Mouse (Mus musculus) kidney, postnatal 14 days (tissue): ENCODE measurements at regions not wholly inside any gene's neighbourhood (a gene's known extent, or its start where the extent isn't known, plus 50 kb on each side); places are given as distances from the start of the nearest gene placed in this dataset.

Experiments used
- DNase-seq: peaks from one replicate; pipeline ENCODE4 v3.0.0; 2022; ENCODE audit warnings: mixed read lengths

DNA sequence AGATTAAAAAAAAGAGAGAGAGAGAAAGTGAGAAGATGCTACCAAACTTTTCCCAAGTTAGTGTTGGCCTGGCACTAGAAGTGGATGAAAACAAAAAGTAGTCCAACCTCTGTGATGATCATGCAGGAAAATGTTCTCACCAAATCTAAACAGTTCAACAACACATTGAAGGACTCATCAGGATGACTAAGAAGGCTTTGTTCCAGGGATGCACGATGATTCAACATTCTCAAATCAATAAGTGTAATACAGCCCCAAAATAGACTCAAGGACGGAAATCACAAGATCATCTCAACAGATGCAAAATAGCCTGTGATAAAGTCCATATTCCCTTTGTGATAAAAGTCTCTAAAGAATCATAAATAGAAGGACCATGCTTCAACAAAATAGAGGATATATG, 106.3 kb downstream of the Cysltr2 start:
- no peak for DNase-seq

DNA sequence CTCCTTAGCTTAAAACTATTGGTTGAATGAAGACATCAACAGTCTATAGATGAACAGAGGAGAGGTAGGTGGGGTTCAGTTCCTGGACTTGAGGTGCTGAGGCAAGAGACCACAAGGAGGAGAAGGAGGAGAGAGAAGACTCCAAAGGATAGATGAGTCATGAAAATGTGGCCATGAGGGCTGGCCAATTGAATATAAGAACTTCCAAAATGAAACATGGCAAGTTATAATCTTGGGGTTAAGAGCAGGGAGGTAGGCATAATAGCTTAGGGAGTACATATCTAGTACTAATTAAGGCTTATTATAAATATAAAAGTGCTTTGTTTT, 109.9 kb downstream of the Cysltr2 start:
- no peak for DNase-seq

DNA sequence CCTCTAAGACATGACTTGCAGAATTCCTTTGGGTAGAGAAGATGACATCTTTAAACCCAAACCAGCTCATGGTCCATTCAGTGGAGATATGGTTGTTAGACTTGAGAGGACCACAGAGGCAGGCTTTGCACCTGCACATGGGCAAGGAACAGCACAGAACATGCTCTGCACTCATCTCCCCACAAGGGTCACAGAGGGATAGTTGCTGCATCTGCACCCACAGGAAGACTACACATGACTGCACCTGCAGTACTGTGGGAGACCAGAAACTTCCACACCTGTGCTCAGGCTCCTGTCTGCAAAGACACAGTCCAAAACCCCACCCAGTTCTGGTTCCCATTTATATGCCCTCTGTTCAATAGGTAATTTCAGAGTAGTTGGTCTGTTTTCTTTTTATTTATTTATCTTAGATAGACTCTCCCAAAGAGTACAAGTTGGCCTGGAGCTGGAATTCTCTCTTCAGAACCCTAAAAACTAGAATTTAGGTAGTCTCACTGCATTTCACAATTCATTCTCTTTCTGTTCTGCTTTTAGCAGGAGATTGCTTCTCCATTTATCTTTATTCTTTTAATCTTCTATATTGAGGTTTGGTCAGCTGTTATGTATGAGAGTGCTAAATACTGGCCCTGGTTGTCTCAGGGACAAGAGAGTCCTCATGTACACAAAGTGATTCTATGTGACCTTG, 110.4 kb downstream of the Cysltr2 start:
- no peak for DNase-seq

DNA sequence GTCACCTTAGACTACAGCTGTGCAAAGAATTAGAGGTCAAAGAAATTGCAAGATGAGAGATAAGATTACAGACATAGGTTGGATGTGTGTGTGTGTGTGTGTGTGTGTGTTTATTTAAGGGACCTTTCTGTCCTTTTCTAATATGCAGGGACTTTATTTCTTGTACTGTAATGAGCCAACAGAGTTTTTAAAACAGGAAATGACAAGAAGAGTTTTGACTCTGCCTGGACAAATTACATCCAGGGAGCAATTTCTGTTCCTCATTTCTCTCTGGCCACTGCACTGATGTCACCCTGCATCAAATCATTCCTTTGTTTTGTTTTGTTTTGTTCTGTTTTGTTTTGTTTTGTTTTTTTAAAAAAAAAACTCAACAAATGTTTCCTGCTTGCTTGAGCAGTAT, 115.3 kb downstream of the Cysltr2 start:
- DNase-seq, result no peak

DNA sequence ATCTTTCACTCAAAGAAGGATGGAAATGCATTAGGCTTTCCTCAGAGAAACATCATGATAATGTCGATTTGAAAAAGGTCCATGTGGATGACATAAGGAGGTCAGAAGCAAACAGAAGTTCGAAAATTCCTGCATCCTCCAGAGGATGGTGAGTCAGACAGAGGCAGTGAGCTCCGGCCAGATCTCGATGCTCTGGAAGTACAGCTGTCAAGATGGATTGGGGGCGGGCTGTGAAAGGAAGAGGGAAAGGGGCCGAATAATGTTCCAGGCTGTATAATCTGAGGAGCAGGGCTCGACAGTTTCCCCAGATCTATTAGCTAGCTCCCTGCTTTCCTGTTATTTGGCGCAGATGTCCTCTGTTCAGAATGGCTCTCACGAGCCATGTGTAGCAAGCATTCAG, 116.6 kb downstream of the Cysltr2 start:
- DNase-seq, result no peak

DNA sequence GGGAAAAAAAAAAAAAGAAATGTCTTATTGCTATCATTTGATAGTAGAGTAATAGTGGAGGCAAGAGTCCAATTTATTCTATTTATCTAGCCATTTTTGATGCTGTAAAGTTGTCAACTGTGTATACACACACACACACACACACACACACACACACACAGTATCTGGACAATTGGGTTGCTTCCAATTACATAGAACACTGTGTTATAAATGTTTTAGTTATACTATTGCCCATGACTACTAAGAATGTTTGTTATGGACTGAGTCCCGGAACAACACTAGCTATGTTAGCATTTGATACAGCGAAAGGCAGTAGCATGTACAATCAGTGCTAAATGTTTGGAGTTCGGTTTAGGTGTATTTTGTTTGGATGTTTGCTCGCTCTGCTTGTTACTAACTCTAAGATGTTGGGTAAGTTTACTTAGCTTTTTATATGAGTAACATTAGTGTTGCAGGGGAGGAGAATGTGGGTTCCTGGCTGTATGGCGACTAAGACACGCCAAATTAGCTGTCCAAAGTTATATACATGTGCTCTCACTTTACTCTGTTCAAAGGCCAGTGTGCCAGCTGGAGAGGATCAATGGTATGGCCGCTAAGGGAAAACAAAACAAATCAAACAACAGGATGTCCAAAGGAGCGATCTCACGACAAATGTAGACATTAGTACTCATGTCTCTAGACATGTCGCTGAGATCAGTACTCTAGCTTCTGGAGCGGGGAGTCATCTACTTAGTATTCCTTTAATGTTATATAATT, 147.6 kb downstream of the Cysltr2 start:
- no peak for DNase-seq

DNA sequence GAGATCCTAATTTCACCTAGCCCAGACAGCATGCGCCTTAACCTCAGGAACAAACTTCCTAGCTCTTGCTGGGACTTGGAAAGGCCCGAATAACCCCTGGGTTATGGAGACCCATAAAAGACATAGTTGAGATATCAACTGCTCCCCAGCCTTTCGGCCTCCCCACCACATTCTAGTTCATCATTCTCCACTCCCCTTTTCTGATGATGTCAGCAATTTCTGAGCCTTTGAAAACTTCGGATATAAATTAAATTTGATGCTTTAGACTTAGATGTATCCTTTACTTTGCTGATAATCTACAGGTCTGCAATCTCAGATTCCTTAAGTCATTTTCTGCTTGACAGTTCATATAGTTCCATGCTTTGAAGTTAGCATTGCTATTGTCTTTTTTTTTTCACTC, 149.3 kb downstream of the Cysltr2 start:
- DNase-seq, result no peak

DNA sequence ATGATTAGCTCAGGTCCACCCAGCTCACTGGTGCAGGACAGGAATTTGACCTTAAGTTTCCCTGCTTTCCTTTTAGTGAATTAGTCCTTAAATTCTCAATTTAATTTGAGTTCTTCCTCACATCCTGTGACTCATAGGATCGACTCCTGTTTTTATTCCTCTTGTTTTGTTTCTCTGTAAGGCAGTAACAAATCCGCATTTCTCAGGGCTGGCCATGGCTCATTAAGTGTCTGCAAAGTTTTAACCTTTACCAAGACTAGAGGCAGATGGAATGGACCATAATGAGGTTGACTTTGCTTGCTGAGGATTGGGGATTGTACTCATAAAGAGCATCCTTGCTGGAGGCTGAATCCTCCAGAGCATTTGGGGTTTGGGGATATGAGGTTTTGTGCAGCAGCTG, 156.6 kb downstream of the Cysltr2 start:
- no peak for DNase-seq

DNA sequence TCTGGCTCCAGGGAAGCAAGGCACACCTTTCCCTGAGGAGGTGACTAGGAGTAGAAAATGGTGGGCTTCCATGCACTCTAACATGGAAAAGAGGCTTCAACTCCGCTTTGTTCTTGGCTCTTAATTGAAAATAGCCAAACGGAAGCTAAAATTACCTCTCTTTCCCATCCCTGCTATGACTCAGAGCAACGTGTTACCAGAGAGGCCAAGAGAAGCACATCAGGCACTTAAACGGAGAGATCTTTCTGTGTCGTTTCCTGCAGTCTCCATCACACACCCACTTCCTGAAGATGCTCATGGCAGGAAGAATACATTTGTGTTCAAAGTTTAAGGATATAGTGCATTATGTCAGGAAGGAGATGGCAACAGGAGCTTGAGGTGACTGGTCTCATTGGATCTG, 159.3 kb downstream of the Cysltr2 start:
- DNase-seq, result no peak

DNA sequence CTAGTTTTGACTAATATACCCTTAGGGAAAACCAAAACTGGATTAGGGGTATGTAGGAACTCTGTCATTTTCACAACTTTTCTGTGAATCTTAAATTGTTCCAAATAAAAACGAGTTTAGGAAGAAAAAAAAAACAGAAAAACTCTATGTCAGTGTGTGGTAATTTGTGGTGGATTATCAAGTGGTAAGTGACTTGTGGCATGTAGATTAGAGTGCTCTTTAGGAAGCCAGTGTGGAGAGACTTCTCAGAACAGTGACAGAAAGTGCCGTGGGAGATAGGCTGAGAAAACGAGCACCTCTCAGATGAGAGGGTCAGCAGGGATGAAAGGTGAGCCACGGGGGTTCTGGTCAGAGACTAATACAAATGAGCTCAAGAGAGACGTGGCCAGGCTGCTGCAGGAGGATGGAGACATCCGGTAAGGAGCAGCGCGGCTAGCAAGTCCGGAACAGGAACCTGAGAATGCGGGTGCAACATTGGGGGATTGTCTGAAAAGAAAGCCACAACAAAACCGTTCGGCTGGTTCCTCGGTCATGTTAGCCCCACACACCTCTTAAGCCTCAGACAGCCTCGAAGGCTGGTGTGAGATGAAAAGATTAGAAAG, 161.3 kb downstream of the Cysltr2 start:
- DNase-seq, result no peak

DNA sequence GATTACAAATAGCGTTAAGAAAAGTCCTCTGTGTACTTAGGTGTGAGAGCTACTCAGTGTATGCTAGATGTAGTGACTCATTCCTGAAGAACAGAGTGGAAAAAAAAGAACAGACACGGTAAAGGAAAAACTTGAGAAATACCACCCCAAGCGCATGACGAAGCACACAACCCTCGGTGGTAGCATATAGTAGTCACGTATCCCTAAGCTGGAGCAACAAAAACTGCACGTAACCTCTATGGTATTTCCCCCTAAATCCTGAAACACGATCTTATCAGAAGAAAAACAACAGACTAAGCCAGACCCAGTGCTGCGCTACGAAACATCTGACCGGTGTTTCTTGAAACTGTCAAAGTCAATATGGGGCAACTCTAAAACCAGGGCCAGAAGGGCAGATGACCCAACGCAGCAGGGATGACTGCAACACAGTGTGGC, 162.0 kb downstream of the Cysltr2 start:
- DNase-seq, result no peak

DNA sequence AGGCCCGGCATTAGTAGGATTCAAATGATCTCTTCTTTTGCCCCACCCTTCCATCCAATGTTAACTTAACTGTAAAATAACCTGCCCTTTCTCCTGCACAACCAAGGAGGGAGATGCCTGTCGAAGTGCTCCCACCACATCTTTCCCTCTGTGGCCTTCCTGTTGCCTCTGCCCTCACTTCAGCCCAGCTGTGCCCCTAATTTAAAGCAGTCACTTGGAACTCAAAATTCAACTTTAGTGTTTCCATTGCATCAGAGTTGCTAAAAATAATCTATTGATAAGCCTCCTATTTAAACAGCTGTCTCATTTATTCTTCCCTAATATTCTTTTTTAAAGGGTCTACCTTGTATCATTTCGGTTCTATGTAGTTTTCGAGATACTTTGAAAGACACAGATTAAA, 163.1 kb downstream of the Cysltr2 start:
- DNase-seq, result no peak

DNA sequence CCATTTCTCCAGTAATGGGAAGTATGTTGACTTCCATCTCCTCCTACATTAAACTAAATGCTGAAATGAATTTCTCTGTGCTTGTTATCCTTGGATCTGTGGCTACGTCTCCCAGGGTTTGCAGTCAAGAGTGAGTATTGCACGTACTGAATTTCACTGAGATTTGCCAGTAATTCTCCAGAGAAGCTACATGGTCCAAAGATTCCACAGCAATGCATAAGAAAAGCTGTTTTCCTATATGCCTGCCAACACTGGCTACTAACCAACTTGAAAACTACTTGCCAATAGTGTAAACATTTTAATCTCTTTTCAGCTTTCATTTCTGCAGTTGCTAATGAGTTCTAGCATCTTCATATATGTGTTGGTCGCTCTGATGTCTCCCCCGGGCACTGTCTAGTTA, 164.4 kb downstream of the Cysltr2 start:
- DNase-seq, result no peak

DNA sequence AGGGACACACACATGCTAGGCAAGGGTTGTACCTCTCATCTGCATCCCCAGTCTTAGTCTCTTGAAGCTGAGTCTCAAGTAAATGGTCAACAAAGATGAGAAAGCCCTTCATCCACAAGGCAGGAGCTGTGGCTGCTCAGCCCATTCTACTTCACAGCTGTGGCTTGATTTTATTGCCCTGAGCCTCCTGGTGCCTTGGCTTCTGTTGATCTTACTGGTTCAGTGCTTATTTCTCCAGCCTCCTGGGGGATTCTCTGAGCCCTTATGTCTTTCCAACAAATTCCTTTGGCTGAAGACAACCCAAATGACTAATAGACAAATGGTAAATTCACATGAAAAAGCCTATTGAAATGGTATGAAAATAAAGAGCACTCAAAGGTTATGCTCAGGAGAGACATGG, 167.3 kb upstream of the Fndc3a start:
- no peak for DNase-seq

DNA sequence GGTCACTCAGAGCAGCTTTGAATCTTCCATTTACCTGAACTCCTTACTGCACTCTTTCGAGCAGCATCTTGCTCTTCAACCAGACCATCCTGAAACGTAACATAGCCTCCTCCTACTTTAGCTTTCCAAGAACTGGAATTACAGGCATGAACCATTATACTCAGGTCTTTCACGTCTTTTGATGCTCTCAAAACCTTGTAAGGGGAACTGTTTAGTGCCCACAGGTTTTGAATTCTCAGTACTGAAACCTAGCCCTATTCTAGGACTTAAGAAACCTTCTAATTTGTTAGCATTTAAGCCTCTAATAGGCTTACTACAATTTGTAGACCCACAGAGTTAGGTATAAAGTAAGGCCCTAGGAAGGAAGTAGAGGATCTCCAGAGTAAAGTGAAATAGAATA, 163.7 kb upstream of the Fndc3a start:
- DNase-seq, result no peak

DNA sequence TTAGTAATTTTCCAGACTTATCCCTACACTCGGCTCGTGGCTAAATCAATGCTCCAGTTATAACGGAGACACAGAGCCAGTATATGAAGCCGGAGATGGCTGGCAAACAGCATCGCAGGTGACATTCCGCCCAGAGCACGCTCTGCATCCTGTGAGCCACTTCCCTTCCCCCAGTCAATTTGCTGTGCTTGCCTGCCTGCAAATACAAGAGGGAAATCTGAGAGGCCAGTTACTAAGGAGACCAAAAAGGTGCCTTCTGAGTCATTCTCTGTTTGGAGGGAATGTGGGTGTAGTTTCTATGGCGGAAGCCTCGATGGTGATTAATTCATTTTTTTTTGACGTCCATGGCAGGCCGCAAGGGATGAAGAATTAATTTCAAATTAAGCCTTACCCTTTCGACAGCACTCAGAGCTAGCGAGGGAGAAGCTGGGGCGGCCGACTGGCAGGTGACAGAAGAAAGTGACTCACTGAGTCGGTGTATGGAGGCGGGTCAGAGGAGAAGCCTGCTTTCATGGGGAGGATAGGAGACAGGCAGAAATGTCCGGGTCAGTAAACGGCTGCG, 159.5 kb upstream of the Fndc3a start:
- DNase-seq, result no peak

DNA sequence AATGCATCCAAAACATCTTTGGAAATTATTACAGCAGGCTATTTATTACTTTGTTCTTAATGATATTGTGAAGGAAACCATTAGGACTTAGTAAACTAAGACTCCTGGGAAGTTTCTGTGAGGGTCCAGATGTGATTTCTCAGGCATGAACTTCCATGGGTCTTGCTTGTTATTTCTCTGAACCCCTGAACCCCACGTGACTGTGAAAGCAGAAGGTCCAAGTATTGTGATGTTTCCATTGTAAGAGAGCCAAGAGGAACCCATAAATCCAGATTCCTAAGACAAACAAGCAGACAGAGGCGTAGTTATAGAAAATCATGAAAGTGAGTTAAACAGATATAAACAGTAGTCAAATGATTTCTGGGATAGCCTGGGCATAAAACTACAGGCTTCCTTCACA, 157.1 kb upstream of the Fndc3a start:
- DNase-seq, result peak; percentile 70

DNA sequence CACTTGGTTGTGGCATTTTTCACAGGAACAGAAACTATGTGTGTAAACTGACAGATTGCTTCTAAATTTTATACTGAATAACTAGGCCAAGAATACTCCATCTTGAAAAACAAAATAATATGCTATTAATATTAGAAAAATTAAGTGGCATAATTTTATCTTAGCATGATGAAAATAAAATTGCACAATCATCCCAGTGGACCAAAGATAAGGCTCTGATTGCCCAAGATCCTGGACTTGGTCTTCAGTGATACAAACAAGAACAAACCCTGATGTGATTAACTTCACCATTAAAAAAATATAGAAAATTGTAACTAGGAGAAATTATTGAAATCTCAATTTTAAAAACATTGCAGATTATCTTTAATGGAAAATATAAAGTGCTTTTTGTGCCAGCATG, 155.7 kb upstream of the Fndc3a start:
- DNase-seq, result no peak

DNA sequence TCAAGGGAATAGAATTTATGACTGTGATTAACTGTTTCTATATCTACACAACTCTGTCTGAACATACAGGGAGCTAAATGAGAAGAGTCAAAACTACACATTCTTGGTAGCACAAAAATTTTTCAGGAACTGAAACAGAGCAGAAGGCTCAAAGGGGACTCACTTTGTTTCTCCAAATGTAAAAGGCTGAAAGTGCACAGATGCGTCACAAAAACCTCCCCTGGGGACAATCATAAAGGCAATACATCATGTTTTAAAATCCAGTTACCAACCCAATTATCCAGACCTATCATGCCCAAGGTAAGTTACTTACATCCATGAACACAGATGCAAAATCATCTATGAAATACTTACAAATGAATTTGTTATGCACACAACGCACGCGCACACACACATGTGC, 155.0 kb upstream of the Fndc3a start:
- DNase-seq, result no peak

DNA sequence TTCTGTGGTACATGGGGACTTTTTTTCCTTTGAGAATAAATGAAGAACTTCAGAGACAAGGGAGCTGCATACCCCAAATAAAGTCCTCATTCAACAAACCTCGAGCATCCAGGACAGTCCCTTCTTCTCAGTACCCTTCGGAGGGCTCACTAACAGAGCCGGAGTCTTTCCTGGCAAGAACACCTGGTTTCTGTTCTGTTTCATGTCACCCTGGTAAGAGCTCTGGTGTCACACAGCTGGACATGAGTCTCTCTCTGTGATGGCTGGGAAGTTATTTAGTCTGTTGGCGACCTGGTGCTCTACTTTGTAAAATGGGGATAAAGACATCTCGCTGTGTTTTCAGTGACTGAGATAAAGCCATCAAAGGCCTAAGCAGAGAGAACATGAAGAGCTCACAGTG, 154.3 kb upstream of the Fndc3a start:
- DNase-seq, result no peak

DNA sequence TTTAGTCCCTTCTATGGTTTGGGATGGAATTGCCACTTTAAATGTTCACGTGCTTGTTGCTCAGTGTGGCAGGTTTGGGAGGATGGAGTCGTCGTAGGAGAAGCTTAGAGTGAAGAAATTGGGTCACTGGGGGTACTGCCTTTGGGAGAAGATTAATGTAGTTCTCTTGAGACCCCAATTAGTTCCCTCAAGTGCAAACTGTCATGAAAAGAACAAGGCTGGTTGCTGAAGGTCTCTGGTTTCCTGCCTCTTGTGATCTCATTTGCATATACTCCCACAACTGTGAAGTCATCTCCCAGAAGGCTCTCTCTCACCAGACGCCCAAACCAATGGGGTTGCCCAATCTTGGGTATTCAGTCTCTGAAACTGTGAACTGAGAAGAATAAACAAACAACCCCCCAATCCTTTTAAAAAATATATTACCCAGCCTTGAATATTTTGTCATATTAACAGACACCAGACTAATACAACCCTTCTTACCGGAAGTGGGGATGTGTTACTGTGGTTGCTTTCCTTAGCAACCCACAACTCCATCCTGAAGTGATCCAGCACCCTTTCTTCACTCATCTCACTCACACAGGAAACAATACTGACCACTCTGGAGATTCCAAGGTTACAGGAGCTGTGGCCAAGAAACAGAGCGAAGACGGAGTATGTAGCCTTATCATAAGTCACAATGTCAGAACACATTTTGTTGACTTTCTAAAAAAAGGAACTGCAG, 153.2 kb upstream of the Fndc3a start:
- DNase-seq, result no peak

DNA sequence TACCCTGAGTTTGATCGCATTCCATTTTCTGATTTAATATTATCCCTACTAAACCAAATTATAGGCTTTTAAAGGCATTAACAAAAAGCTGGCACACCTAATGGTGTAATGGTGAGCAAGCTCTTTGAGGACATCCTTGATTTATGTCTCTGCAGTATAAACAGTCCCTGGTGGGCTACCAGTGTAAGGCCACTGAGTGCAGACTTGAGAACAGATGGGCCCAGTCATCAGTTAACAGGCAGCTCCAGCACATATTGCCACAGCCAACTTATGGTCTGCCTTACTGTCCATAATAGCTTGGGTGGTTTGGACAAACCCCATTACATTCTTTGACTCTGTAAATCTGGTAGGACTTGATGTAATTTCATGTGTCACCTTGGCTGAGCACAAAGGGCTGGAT, 144.4 kb upstream of the Fndc3a start:
- DNase-seq, result no peak

DNA sequence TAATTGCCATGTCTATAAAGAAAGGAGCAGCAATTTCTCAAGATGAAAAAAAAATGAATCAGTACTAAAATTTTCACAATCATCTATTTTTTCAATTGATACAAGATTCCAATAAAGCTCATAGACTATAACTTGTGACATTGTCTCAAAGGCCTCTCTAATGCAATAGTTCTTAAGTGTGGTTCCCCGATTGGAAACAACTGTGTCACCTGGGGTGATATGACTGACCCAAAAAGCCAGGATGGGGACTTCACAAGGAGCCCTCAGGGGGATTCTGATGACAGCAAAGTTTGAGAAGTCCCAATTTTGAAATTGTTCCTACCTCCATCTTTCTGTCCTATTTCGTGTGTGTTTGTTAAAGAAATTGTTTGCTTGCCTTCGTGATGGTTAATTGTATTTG, 143.3 kb upstream of the Fndc3a start:
- no peak for DNase-seq

DNA sequence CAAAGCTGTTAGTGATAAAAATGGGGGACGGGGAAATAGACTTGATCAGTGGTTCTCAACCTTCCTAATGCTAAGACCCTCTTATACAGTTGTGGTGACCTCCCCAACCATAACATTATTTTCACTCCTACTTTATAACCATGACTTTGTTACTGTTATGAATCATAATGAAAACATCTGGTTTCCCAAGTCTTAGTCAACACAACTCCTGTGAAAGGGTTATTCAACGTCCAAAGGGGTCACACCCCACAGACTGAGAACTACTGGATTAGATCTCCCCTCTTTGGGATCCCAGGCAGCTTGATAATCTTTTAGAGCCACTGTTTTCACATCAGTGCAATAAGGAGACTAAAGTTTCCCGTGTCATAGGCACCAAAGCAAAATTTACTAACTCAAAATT, 141.1 kb upstream of the Fndc3a start:
- DNase-seq, result no peak
